Comparison of ENCODE assay signal across 17 mouse cellular contexts in the genomic region with DNA sequence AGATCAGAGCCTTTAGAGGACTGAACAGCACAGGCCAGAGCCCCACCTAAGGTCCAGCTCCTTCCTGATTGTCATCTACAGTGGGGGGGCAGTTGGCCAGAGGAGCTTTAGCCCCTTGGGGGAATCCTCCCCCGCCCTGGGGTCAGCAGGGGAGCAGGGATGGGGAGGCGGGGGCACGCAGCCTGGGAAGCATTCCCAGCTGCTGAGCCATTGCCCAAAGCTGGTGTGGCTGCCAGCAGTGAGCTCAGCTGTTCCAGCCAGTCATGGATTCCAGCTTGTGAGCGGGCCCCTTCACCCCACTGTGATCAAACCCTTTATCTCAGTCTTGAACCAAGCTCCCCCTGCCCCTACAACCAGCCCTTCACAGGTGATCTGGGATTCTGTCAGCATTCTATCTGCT. TPM values are rescaled to one million over a fixed set of nuclear protein-coding genes. Genes with fewer than 3 reads are reported as not detected.
DNase-seq lines count a peak whose midpoint lies in the region.
"Had no signal": no experiment of that assay in that cellular context is flagged by ENCODE, and none has a peak within 500 bp of the region (broad histone marks: within the 10 kb centered on the region; RNA-seq: fewer than 3 reads in every experiment).

No protein-coding gene starts in this region.

- no peaks in the 10 kb centered on the region for H3K9me3 ChIP-seq in heart, embryonic 10.5 days
- H3K9me3 ChIP-seq: limb, embryonic 13.5 days; neural tube, embryonic 13.5 days had no signal

- peak; percentile 36 to 49 for DNase-seq in heart, postnatal 14 days
- no peak for DNase-seq in heart, embryonic 10.5 days (ENCODE audit: low spot score)
- peak; percentile 18 for DNase-seq in urinary bladder, postnatal 14 days (ENCODE audit: low spot score)
- no peak for DNase-seq in urinary bladder, adult 18-20 months (ENCODE audit: low spot score in 2 of 2)
- peak; percentile 76 for DNase-seq in gastrocnemius, postnatal 14 days
- no peak for DNase-seq in thymus, postnatal 0 days (ENCODE audit: low spot score)
- no peak for DNase-seq in kidney, adult 18-20 months
- DNase-seq: cerebellum, adult 2 months; liver, postnatal 0 days had no signal

- 77% methylated on average over 4 of the region's 4 CpGs for WGBS in heart, embryonic 10.5 days

- no peak overlapping the region for H3K4me3 ChIP-seq in heart, embryonic 10.5 days
- H3K4me3 ChIP-seq: limb, embryonic 13.5 days; neural tube, embryonic 13.5 days had no signal

- H3K27ac ChIP-seq in heart, embryonic 10.5 days, result no peak overlapping the region
- H3K27ac ChIP-seq: kidney, postnatal 0 days; limb, embryonic 13.5 days; neural tube, embryonic 13.5 days had no signal

- intact Hi-C loops in heart, postnatal 14 days (cut with DNase I), result no loop called here
- intact Hi-C loops in gastrocnemius, postnatal 14 days (cut with DNase I; ENCODE audit: low total_unique reads), result no loop called here

- peaks cover 70% of the 10 kb centered on the region for H3K36me3 ChIP-seq in heart, embryonic 10.5 days

- peaks cover 2% of the 10 kb centered on the region for H3K27me3 ChIP-seq in heart, embryonic 10.5 days (ENCODE audit: insufficient read depth, poor library complexity, severe bottlenecking)

- H3K4me1 ChIP-seq in heart, embryonic 10.5 days, result peaks cover 34% of the 10 kb centered on the region

RNA-seq across cellular contexts. Expression of a gene that starts 6.2 kb away (rescaled TPM):
- total RNA-seq in heart, postnatal 14 days (2021), result 100 to 1,000 TPM; 146 to 175 TPM
- 40.2 and 83.3 TPM in 2 replicates for polyA plus RNA-seq in heart, embryonic 10.5 days (2016; fragmentation: Nextera tagmentation; extraction: Ambion mirVana)
- 100 to 1,000 TPM; 267 to 438 TPM for total RNA-seq in gastrocnemius, postnatal 14 days (2021)
- 0.17 and 0.35 TPM in 2 replicates for polyA plus RNA-seq in thymus, postnatal 0 days (2015; fragmentation: Nextera tagmentation; extraction: Ambion mirVana)
- polyA plus RNA-seq: inflammation-experienced regulatory T-cells, adult 6 months had no signal

RNA-seq across cellular contexts. Expression of a gene that starts 28.3 kb away (rescaled TPM):
- 100 to 1,000 TPM; 108 to 110 TPM for total RNA-seq in heart, postnatal 14 days (2021)
- polyA plus RNA-seq in heart, embryonic 10.5 days (2016; fragmentation: Nextera tagmentation; extraction: Ambion mirVana), result 214 and 228 TPM in 2 replicates
- 10 to 100 TPM; 97.8 to 99.2 TPM for total RNA-seq in gastrocnemius, postnatal 14 days (2021)
- 381 and 416 TPM in 2 replicates for polyA plus RNA-seq in thymus, postnatal 0 days (2015; fragmentation: Nextera tagmentation; extraction: Ambion mirVana)

RNA-seq across cellular contexts. Expression of a gene that starts 32.0 kb away (rescaled TPM):
- total RNA-seq in heart, postnatal 14 days (2021), result not detected
- not detected in 2 replicates for polyA plus RNA-seq in heart, embryonic 10.5 days (2016; fragmentation: Nextera tagmentation; extraction: Ambion mirVana)
- total RNA-seq in gastrocnemius, postnatal 14 days (2021), result not detected
- polyA plus RNA-seq in thymus, postnatal 0 days (2015; fragmentation: Nextera tagmentation; extraction: Ambion mirVana), result not detected in 2 replicates
- total RNA-seq: midbrain, postnatal 0 days had no signal
- polyA plus RNA-seq: heart, postnatal 0 days; inflammation-experienced regulatory T-cells, adult 6 months; kidney, postnatal 0 days; limb, embryonic 13.5 days; liver, postnatal 0 days; neural tube, embryonic 13.5 days had no signal

RNA-seq across cellular contexts. Expression of a gene that starts 43.1 kb away (rescaled TPM):
- 1 to 10 TPM; 3.6 TPM for total RNA-seq in heart, postnatal 14 days (2021)
- polyA plus RNA-seq in heart, embryonic 10.5 days (2016; fragmentation: Nextera tagmentation; extraction: Ambion mirVana), result 23.4 and 30.3 TPM in 2 replicates
- 10 to 100 TPM in 1 of 2 experiments, 1 to 10 TPM in 1; 9.6 to 13.2 TPM for total RNA-seq in gastrocnemius, postnatal 14 days (2021)
- 1.8 and 2.5 TPM in 2 replicates for polyA plus RNA-seq in thymus, postnatal 0 days (2015; fragmentation: Nextera tagmentation; extraction: Ambion mirVana)

RNA-seq across cellular contexts. Expression of a gene that starts 51.0 kb away (rescaled TPM):
- not detected for total RNA-seq in heart, postnatal 14 days (2021)
- polyA plus RNA-seq in heart, embryonic 10.5 days (2016; fragmentation: Nextera tagmentation; extraction: Ambion mirVana), result 0.11 and 0.37 TPM in 2 replicates
- total RNA-seq in gastrocnemius, postnatal 14 days (2021), result under 1 TPM; 0.09 to 0.14 TPM
- 0.15 and 0.17 TPM in 2 replicates for polyA plus RNA-seq in thymus, postnatal 0 days (2015; fragmentation: Nextera tagmentation; extraction: Ambion mirVana)
- total RNA-seq: adrenal gland, adult 18-20 months; layer of hippocampus, postnatal 36 days had no signal
- polyA plus RNA-seq: cerebellum, adult 2 months had no signal

Comparison
In these comparisons a context has a peak if more than half of its experiments do, and no peak if none do; other contexts are left out.
1. DNase-seq: peak in heart, postnatal 14 days (2 of 2), urinary bladder, postnatal 14 days (single experiment) and gastrocnemius, postnatal 14 days (single experiment); none in heart, embryonic 10.5 days (single experiment), urinary bladder, adult 18-20 months (0 of 2), thymus, postnatal 0 days (single experiment) and kidney, adult 18-20 months (single experiment).